Mouse (Mus musculus) left cerebral cortex, adult 8-10 months (tissue): ENCODE results near the gene Rassf8. TPM values are rescaled to one million over a fixed set of nuclear protein-coding genes. Genes with fewer than 3 reads are reported as not detected.

Source experiments
- DNase-seq, 2 experiments: peaks; one replicate each; pipeline ENCODE4 v3.0.0; 2022; ENCODE audit warnings: low spot score in 2 of 2
- total RNA-seq, 4 experiments: library from RNA; stranded (reverse); gene quantifications; 2 replicates each; pipeline ENCODE4 v1.2.4; 2022

Rassf8 gene
- total RNA-seq, 4 experiments from 2014 or later: 17.1 to 25.1 (median 22.0) TPM

- DNase-seq: no peak
Measured at GRCm38 (mm10) chr6:145822218-145822617, 75.7 kb downstream of the Rassf8 start.

DNA sequence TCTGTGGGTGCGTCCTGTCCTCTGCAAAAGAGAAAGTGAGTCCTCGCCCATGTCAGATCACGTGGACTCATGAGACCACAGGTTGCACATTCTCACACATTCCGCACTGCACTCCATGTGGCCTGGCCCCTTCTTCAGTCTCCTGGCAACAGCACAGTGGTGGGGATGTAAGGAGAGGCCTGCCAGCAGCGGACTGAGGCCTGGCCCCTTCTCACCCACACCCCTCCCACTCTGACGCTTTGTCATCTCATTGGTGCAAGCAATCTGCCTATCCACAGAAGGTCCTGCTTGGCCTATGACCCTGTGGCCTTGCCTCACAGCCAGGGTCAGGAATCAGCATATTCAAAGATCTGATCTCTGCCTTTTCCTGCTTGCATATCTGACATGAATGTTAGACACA is 76.6 kb downstream of the Rassf8 start:
- DNase-seq: no peak

GRCm38 (mm10) chr6:145823588-145824234 is 77.2 kb downstream of the Rassf8 start:
- no peak for DNase-seq

- no peak for DNase-seq
Measured at GRCm38 (mm10) chr6:145826305-145826704, 79.8 kb downstream of the Rassf8 start.

DNA sequence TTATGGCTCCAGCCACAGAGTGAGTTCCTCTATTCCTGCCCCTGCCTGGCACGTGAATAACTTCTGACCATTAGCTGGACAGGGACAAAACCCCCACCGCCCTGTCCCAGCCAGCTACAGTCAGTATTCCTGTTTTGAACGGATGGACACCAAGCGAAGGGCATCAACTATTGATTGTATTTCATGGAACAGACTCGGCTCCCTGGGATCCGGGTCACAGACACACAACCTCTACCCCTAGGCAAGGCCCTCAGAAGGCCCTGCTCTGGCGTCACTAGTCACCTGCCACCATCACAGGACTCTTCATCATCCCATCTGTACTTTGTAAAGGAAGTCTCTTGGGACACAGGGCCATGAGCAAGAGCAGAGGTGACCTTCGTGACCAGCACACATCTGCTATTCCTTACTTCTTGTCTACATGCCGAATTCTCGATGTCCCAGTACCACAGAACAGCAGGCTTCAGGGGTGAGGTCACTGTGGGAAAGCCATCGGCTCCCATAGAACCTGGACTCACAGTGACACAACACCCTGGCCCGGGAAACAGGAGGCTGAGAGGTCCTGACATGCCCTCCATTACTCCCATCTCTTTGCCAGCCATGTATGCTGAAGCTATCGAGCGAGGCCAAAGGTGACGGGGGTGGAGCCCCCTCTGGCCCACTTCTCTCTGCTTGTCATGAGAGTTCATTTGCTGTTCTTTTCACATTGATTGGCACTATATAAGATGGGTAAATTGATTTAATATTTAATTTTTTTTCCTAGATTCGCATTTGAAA is 82.7 kb downstream of the Rassf8 start:
- no peak for DNase-seq

- peak; percentile 29 to 32 for DNase-seq
Measured at GRCm38 (mm10) chr6:145830117-145830516, 83.6 kb downstream of the Rassf8 start.

DNA sequence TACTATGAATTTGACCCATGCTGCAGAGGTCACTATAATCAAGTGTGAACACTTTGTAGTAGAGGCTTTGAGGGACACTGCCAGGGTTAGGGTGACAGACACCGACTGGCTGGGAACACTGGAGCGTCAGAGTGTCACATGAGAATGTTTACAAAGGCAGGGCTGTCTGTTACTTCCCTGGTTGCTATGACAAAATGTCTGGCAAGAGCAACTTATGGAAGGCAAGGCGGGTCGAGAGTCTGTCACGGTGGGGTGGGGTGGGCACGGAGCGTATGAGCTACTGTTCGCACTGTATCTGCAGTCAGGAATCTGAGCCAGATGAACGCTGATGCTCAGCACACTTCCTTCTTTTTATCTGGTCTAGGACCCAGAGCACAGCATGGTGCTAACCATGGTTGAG is 84.1 kb downstream of the Rassf8 start:
- no peak for DNase-seq

- DNase-seq: no peak
Measured at GRCm38 (mm10) chr6:145832927-145833326, 86.4 kb downstream of the Rassf8 start.

DNA sequence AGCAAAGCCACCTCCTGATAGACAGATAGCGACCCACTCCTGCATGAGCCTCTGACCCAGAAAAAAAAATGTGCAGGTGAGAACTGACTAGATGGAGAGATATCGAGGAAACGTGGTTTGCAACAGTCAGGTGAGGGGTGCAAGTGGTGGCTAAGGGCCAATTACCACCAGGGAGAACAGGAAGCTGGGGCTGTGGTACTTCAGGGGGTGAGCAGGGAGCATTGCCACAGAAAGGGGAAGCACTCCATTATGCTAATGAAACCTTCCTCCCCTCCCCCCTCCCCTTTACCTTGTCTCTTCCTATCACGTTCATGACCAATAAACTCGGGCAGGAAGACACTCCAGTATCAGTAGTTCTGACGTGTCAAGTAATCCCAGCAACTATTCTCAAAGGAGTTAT is 88.8 kb downstream of the Rassf8 start:
- no peak for DNase-seq

GRCm38 (mm10) chr6:145845611-145846010 is 99.1 kb downstream of the Rassf8 start:
- no peak for DNase-seq

DNA sequence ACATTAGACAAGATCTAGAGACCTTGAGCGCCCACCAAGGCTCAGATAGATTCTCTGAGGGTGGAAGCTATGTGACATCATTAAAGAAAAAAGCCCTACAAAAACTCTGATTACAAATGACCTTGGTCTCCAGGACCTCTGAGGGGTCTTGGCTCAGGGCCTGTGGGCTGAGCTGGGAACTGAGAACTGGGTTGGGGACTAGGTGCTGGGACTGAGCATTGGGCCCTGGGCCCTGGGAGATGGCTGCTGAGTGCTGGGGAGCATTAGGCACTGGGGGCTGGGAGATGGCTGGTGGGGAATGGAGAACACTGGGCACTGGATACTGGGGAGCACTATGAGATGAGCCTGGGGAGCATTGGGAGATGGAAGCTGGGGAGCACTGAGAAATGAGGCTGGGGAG is 99.5 kb downstream of the Rassf8 start:
- DNase-seq: no peak

DNA sequence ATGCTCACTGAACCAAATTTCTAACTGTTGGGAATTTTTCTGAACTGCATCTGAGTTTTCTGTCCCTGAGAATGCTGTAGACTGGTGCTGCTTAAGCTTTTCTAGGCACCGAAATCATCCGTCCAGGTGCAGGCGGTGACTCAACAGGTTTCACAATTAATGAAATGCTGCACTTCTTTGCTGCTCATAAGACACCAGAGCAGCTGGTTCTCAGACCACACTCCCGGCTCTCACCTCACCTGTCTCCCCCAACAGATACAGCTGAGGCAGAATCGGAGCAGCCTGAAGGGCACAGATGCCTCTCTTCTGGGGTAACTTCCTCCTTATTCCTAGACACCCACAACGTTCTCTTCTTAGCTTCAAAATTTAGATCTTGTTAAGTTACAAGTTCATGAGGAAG is 100.4 kb downstream of the Rassf8 start:
- no peak for DNase-seq

DNA sequence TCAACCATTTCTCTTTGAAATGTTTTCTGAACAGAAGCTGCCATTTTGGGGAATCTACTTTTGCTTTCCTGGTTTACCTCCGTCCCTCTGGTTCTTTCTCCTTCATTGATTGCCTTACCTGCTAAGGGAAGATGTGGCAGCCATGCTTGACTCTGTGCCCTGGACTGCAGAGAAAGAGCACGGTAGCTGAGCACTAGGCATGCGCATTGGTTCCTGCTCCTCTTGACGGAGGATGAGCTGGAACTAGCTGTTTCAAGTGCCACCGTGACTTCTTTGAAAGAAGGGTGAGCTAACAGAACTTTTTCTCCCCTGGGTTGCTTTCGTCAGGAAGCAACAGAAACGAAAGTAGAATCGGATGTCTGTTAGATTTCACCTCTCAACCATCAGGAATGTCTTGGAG is 101.1 kb downstream of the Rassf8 start:
- no peak for DNase-seq

DNA sequence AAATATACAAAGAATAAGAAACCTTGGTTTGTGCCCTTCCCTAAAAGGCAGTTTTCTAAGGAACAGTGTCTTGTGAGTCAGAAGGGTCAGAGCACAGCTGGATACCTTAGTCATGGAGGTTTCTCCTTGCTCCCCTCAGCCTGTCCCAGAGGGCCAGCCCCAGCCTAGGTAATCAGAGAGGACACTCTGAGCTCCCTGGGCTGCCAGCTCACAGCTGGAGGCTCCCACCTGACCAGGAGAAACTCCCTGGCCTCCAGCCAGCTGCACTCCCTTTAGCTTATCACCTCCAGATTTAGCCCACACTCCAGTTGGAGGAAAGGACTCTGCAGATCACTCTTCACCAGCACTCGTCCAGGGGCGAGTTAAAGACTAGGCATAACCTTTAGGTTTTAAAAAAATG is 104.2 kb downstream of the Rassf8 start:
- no peak for DNase-seq

GRCm38 (mm10) chr6:145851956-145852355 is 105.4 kb downstream of the Rassf8 start:
- DNase-seq: no peak

- no peak for DNase-seq
Measured at GRCm38 (mm10) chr6:145852708-145853107, 106.2 kb downstream of the Rassf8 start.

DNA sequence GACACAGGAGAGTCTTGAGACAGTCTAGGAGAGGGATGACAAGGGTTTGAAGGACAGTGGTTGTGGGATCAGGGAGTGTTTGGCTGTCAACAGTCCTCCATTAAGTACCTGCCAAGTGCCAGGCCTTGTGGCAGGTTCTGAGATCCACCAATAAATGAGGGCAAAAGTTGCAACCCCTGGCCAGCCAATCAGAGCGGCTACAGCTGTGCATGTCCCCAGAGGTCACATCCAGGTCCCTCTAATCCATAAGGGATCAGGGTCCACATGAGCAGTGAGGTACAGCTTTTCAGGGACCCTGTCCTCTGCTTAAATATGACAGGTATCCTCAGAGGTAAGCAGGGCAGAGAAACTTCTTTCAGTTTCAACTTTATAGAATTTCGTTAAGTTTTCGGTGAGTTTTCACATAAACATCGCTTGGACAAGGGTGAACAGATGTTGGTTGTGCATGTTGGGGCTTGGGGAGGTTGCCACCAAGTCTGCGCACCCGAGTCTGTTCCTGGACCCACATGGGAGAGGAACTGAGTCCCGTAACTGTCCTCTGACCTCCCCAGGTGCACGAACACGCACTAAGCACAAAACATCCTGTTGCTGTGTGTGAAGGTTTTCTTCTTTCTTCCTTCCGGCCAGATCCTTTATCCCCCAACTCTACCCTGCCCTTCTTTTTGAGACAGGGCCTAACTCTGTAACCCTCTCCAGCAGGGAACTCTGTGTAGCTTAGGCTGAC is 107.0 kb downstream of the Rassf8 start:
- no peak for DNase-seq

GRCm38 (mm10) chr6:145854756-145855155 is 108.2 kb downstream of the Rassf8 start:
- DNase-seq: no peak

DNA sequence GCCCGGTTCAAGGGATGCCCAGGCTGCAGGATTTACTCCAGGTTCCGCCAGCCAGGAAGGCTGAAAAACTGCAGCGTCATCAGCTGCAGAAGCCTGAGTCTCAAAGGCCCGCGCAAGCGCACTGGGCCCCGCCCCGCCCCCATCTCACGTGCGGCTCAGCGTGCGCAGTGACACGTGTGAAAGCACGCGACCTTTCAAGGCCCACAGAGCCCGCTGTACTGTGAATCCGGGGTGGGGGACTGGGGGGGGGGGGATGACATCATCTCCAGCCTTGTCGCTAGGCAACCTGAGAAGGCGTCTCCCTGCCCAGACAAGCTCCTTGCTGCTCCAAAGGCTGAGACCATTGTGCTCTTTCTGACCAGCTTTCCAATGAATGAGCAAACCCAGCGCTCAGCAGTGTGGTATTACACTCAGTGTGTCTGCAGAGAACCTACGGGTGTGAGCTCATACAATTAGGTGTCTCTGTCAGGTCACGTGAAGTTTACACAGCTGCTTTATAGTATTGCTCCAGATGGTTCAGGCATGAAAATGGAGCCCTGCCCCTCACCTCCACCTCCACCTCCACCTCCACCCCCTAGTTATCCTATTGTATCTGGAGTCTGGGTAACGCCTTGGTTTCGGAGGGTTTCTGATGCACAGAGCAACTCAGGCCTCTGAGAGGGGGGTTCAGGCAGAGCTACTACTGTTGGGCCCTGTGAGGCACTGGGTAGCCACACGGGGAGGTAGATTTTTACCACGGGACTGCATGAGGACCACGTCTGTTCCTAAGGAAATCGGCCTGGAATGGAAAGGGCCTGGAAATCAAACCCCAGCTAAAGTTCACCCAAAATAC is 109.4 kb downstream of the Rassf8 start:
- peak; percentile 98 to 100 for DNase-seq

GRCm38 (mm10) chr6:145857428-145857827 is 110.9 kb downstream of the Rassf8 start:
- DNase-seq: no peak

- DNase-seq: no peak
Measured at GRCm38 (mm10) chr6:145858414-145858813, 111.9 kb downstream of the Rassf8 start.
